Mouse (Mus musculus): ENCODE results near the gene Cnnm1. TPM values are rescaled to one million over a fixed set of nuclear protein-coding genes. Genes with fewer than 3 reads are reported as not detected.

Gene Cnnm1
- polyA plus RNA-seq, 1 experiment from 2014 or later, result 0.62 TPM

DNA sequence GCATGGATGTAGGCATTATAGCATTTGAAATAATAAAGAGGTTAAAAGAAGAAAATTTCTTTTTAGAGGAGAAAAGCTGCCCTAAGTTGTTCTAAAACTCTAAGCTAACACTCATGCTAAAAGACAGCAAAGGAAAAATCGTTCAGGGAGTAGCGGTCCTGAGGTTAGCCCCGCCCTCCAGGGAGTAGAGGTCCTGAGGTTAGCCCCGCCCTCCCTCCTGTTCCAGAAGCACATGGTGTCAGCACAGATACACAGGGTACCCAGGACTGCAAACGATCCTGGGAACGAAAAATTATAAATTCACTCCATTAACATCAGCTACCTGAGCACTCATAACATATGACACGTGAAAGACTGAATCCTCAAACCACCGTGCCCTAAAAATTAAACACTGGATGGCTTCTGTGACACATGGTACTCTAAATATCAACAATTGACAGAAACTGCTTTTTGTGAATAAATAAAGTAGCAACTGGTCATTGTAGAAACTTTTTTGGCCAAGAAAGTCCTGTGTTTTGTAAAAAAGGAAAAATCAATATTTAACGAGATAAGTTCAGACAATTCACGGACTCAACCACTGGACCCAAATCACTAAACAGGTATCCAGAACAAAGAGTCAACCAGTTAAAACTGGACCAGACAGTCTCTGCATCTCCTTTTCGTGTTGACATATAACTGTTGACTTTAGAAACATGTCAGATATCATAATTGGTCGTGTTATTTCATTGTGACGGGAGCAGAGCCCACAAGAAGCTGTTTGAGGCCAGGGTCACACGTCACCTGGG is 70.4 kb downstream of the Cnnm1 start:
- no peaks in the 10 kb centered on the region for H3K4me1 ChIP-seq (ENCODE audit: control insufficient read depth, insufficient read depth, low read length)
- 95% methylated on average over 14 of the region's 14 CpGs for WGBS
- ATAC-seq, result no peak
- H3K4me3 ChIP-seq (ENCODE audit: low read depth, low read length), result no peak overlapping the region
- H3K9ac ChIP-seq (ENCODE audit: low read length), result no peak overlapping the region
- no peak for DNase-seq (ENCODE audit: low spot score)
- H3K27me3 ChIP-seq (replicated peaks; ENCODE audit: control insufficient read depth, insufficient read depth, low read length), result no peaks in the 10 kb centered on the region
- peaks cover 38% of the 10 kb centered on the region for H3K36me3 ChIP-seq (ENCODE audit: control insufficient read depth, insufficient read depth, low read length)
- H3K27ac ChIP-seq (ENCODE audit: low read depth, low read length), result no peak overlapping the region
- H3K4me2 ChIP-seq (ENCODE audit: low read length), result no peak overlapping the region
- H3K9me3 ChIP-seq (replicated peaks; ENCODE audit: control insufficient read depth, low read length), result no peaks in the 10 kb centered on the region

DNA sequence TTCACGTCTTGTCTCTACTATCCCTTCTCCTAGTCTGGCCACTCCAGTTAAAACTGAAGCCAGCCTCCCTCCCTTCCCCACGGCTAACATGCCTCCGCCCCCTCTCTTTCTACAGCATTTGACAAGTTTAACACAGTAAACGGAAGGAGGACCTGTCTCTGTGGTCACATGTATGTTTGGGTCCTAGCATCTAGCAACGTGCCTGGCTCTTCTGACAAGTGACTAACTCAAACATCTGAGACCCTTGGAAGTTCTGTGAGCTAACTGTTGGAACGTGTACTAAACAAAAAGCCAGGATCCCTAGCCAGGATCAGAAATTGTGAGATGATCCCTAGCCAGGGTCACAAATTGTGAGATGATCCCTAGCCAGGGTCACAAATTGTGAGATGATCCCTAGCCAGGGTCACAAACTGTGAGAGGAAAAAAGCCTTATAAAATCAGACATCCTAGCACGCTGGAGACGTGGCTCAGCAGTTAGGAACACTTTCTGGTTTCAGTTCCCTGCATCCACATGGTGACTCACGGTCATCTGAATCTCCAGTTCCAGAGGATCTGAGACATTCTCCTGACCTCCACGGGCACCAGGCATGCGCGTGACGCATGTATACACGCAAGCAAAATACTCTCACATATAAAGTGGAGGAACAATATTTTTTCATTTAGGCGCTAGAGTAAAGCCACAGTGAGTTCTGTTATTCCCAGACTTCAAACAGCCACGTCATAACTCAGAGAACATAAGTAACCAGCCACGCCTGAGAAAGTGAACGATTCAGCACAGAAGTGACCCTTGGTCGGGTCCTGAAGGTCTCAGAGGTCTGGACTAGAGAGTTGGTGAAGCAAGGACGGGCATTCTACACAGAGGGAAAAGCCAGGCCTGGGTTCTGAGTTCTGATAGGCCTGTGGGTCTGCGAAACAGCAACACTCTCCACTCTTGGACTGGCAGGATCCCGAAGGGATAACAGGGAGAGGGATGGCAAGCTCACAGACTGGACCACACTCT is 71.7 kb downstream of the Cnnm1 start:
- Histone ChIP-seq H3K27ac (ENCODE audit: low read depth, low read length) (no peak overlapping the region), H3K9ac (ENCODE audit: low read length) (no peak overlapping the region), H3K36me3 (ENCODE audit: control insufficient read depth, insufficient read depth, low read length) (peaks cover 31% of the 10 kb centered on the region), H3K27me3 (replicated peaks; ENCODE audit: control insufficient read depth, insufficient read depth, low read length) (no peaks in the 10 kb centered on the region), H3K4me3 (ENCODE audit: low read depth, low read length) (no peak overlapping the region), H3K4me1 (ENCODE audit: control insufficient read depth, insufficient read depth, low read length) (no peaks in the 10 kb centered on the region), H3K4me2 (ENCODE audit: low read length) (no peak overlapping the region), H3K9me3 (replicated peaks; ENCODE audit: control insufficient read depth, low read length) (no peaks in the 10 kb centered on the region)
- 86% methylated on average over 22 of the region's 22 CpGs for WGBS
- DNase-seq (ENCODE audit: low spot score) (no peak), ATAC-seq (no peak)

DNA sequence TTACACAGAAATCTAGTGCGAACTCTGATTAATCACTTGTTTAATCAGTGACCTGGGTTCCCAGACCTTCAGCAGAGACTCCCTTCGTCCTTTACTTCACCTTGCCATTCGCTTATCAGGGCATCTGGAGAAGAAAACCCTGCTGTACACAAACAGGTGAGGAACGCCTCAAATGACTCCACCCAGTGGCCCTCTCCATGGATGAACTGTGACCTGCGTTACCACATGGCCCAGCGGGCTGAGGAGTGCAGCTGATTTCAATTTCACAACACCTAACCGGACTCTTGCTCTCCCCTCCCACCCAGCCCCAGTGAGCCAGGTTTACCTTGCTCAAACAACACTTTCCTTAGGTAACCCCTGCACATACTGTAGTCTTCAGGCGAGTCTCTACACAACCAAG is 73.6 kb downstream of the Cnnm1 start:
- H3K27me3 ChIP-seq (replicated peaks; ENCODE audit: control insufficient read depth, insufficient read depth, low read length), result no peaks in the 10 kb centered on the region
- no peak overlapping the region for H3K4me2 ChIP-seq (ENCODE audit: low read length)
- 94% methylated on average over 8 of the region's 8 CpGs for WGBS
- H3K4me3 ChIP-seq (ENCODE audit: low read depth, low read length), result no peak overlapping the region
- H3K9me3 ChIP-seq (replicated peaks; ENCODE audit: control insufficient read depth, low read length), result no peaks in the 10 kb centered on the region
- H3K36me3 ChIP-seq (ENCODE audit: control insufficient read depth, insufficient read depth, low read length), result peaks cover 23% of the 10 kb centered on the region
- H3K9ac ChIP-seq (ENCODE audit: low read length), result no peak overlapping the region
- no peak for DNase-seq (ENCODE audit: low spot score)
- no peak overlapping the region for H3K27ac ChIP-seq (ENCODE audit: low read depth, low read length)
- peaks cover 5% of the 10 kb centered on the region; the same call in 1 of the 2 replicates for H3K4me1 ChIP-seq (ENCODE audit: control insufficient read depth, insufficient read depth, low read length)
- no peak for ATAC-seq

DNA sequence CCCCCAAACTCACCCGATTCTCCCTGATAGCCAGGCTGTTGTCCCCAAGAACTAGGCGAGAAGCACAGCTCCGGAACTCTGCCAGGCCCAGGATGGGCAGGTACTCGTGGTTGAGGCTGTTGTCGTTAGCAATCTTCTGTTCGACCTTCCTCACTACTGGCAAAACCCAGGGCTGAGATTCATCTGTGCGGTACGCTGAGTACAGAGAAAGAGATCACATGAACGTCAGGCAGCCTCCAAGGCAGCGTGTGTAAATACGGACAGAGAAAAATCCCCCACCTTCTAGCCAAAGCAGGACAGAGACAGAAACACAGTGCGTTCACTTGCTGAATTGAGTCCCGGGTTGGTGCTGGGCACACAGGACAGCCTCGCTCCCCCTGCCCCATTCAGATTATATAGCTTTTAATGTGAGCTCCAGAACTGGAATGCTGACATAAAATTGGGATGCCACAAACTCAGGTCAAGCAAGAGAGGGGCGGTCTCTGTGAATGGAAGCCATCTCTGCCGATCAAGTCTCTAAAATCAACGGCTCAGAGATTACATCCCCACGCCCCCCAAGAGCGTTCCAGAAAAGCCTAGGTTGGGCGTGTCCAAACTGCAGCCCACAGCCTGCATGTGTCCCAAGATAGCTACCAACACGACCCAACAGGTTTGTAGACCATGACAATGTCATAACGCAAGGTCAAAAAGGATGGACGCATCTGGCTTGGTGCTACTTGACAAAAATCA is 75.6 kb downstream of the Cnnm1 start:
- Histone ChIP-seq H3K4me3 (ENCODE audit: low read depth, low read length) (no peak overlapping the region), H3K9ac (ENCODE audit: low read length) (no peak overlapping the region), H3K4me2 (ENCODE audit: low read length) (no peak overlapping the region), H3K36me3 (ENCODE audit: control insufficient read depth, insufficient read depth, low read length) (peaks cover 19% of the 10 kb centered on the region), H3K9me3 (replicated peaks; ENCODE audit: control insufficient read depth, low read length) (no peaks in the 10 kb centered on the region), H3K4me1 (ENCODE audit: control insufficient read depth, insufficient read depth, low read length) (peaks cover 10% of the 10 kb centered on the region; the same call in 1 of the 2 replicates), H3K27me3 (replicated peaks; ENCODE audit: control insufficient read depth, insufficient read depth, low read length) (no peaks in the 10 kb centered on the region), H3K27ac (ENCODE audit: low read depth, low read length) (no peak overlapping the region)
- 92% methylated on average over 23 of the region's 23 CpGs for WGBS
- no peak for DNase-seq (ENCODE audit: low spot score)
- no peak for ATAC-seq

DNA sequence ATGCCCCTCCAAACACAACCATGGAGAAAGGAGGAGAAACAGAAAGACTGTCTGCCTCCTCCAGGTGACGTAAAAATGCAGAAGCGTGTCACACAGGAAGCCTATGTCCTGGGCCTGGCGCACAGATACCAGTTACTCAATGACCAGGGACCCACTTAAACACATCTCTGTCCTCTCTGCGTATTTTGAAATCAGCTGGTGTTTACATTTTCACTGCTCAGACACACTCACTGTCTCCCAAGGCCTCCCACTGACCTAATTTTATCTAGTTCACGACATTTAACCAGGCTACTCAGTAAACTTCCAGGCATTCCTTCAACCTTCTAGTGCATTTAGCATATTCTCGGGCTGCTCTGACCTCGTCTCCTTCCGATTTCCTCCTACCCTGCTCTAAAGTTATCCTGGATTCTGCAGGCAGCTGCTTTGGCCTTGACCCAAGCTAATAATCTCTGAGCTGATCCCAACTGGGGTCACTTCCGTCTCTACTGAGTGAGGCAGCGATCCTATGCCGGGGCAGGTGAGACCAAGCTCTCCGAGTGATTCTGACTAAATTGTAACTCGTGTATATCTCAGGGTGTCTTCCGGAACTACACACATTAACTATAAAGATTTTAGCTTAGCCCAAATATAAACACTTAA is 76.3 kb downstream of the Cnnm1 start:
- Histone ChIP-seq H3K27ac (ENCODE audit: low read depth, low read length) (no peak overlapping the region), H3K4me2 (ENCODE audit: low read length) (no peak overlapping the region), H3K4me1 (ENCODE audit: control insufficient read depth, insufficient read depth, low read length) (peaks cover 16% of the 10 kb centered on the region), H3K9ac (ENCODE audit: low read length) (no peak overlapping the region), H3K27me3 (replicated peaks; ENCODE audit: control insufficient read depth, insufficient read depth, low read length) (no peaks in the 10 kb centered on the region), H3K4me3 (ENCODE audit: low read depth, low read length) (no peak overlapping the region), H3K9me3 (replicated peaks; ENCODE audit: control insufficient read depth, low read length) (no peaks in the 10 kb centered on the region), H3K36me3 (ENCODE audit: control insufficient read depth, insufficient read depth, low read length) (peaks cover 15% of the 10 kb centered on the region)
- 90% methylated on average over 14 of the region's 14 CpGs for WGBS
- DNase-seq (ENCODE audit: low spot score) (no peak), ATAC-seq (no peak)

DNA sequence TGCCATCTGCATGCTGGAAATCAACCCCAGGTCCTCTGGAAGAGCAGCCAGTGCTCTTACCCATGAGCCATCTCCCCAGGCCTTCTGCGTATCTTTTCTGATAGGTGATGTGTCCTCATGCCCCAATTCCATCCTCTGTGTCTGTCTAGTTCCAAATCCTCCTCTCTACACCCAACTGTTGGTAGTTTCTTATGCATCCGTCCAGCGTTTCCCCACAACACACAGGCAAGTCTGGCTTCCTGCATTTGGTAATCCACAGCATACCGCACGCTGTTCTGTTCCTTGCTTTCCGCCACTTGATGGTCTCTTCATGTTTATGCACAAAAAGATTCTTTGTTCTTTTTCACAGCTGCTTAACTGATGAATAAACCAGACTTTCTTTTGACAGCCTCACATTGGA is 77.1 kb downstream of the Cnnm1 start:
- Histone ChIP-seq H3K27ac (ENCODE audit: low read depth, low read length) (no peak overlapping the region), H3K4me3 (ENCODE audit: low read depth, low read length) (no peak overlapping the region), H3K9me3 (replicated peaks; ENCODE audit: control insufficient read depth, low read length) (no peaks in the 10 kb centered on the region), H3K4me1 (ENCODE audit: control insufficient read depth, insufficient read depth, low read length) (peaks cover 20% of the 10 kb centered on the region), H3K4me2 (ENCODE audit: low read length) (no peak overlapping the region), H3K27me3 (replicated peaks; ENCODE audit: control insufficient read depth, insufficient read depth, low read length) (no peaks in the 10 kb centered on the region), H3K36me3 (ENCODE audit: control insufficient read depth, insufficient read depth, low read length) (peaks cover 13% of the 10 kb centered on the region), H3K9ac (ENCODE audit: low read length) (no peak overlapping the region)
- ATAC-seq, result no peak
- WGBS, result 60% methylated on average over 6 of the region's 6 CpGs
- DNase-seq (ENCODE audit: low spot score), result no peak

DNA sequence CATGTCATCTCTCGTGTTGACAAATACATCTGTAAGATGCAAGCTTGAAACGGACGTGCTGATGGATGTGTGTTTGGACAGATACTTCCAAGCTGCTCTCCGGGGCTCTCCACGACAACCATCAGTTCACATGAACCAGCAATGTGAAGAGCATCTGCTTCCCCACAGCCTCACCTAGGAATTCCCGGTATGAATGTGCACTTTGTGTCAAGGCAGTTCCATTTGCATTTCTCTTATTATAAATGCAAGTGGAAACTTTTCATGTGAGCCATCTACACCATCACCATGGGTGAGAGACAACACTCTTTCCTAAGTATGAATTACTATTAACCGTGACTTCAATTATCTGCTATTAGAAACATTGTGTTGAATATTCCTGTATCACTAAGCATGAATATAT is 77.6 kb downstream of the Cnnm1 start:
- DNase-seq (ENCODE audit: low spot score), result no peak
- WGBS, result 61% methylated on average over 7 of the region's 7 CpGs
- peaks cover 20% of the 10 kb centered on the region for H3K4me1 ChIP-seq (ENCODE audit: control insufficient read depth, insufficient read depth, low read length)
- no peak for ATAC-seq
- H3K4me3 ChIP-seq (ENCODE audit: low read depth, low read length), result no peak overlapping the region
- no peak overlapping the region for H3K4me2 ChIP-seq (ENCODE audit: low read length)
- H3K9ac ChIP-seq (ENCODE audit: low read length), result no peak overlapping the region
- peaks cover 11% of the 10 kb centered on the region for H3K36me3 ChIP-seq (ENCODE audit: control insufficient read depth, insufficient read depth, low read length)
- no peaks in the 10 kb centered on the region for H3K9me3 ChIP-seq (replicated peaks; ENCODE audit: control insufficient read depth, low read length)
- H3K27me3 ChIP-seq (replicated peaks; ENCODE audit: control insufficient read depth, insufficient read depth, low read length), result no peaks in the 10 kb centered on the region
- no peak overlapping the region for H3K27ac ChIP-seq (ENCODE audit: low read depth, low read length)

DNA sequence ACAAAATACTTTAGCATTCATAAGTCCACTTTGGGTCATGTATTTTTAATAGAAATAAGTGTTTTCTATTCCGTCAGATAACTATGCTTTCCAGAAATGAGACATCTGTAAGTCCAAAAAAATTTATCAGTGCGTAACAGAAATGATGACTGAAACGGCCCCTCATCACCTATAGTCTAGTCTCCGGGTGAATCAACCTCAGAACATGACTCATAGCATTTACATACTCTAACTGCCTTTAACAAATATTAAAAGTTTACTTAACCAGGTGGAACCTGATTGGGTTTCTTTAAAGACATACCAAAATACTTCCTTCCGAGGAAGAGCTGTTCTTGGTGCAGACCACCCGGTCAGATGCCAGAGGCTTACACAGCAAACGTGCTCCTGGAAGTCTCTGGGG is 78.0 kb downstream of the Cnnm1 start:
- Histone ChIP-seq H3K9ac (ENCODE audit: low read length) (no peak overlapping the region), H3K4me3 (ENCODE audit: low read depth, low read length) (no peak overlapping the region), H3K27me3 (replicated peaks; ENCODE audit: control insufficient read depth, insufficient read depth, low read length) (no peaks in the 10 kb centered on the region), H3K27ac (ENCODE audit: low read depth, low read length) (no peak overlapping the region), H3K9me3 (replicated peaks; ENCODE audit: control insufficient read depth, low read length) (no peaks in the 10 kb centered on the region), H3K4me1 (ENCODE audit: control insufficient read depth, insufficient read depth, low read length) (peaks cover 20% of the 10 kb centered on the region), H3K36me3 (ENCODE audit: control insufficient read depth, insufficient read depth, low read length) (peaks cover 11% of the 10 kb centered on the region), H3K4me2 (ENCODE audit: low read length) (no peak overlapping the region)
- no peak for ATAC-seq
- WGBS, result 91% methylated on average over 7 of the region's 7 CpGs
- no peak for DNase-seq (ENCODE audit: low spot score)

All from forebrain, embryonic 14.5 days (tissue).